Mouse (Mus musculus): Measurements from ENCODE around the gene Gm572.
A peak's percentile ranks its signal among the peaks of the same experiment; 100 is the strongest.

The Gm572 gene

GRCm38 (mm10) chr4:148643291-148644156 is at the start of gene Gm572:
Gene Gm572 (plus strand): TSS chr4:148643317.
- DNase-seq (ENCODE audit: low read depth, low spot score) = no peak

- DNase-seq (ENCODE audit: low read depth, low spot score) = no peak
These were observed 49.1 kb upstream of the Gm572 start for GRCm38 (mm10) chr4:148593996-148594395.

GRCm38 (mm10) chr4:148595916-148596315 is 47.2 kb upstream of the Gm572 start:
- no peak for DNase-seq (ENCODE audit: low read depth, low spot score)

GRCm38 (mm10) chr4:148596731-148597130 is 46.4 kb upstream of the Gm572 start:
- DNase-seq (ENCODE audit: low read depth, low spot score) = no peak

- DNase-seq (ENCODE audit: low read depth, low spot score) = no peak
These were observed 44.3 kb upstream of the Gm572 start for GRCm38 (mm10) chr4:148598826-148599225.

- DNase-seq (ENCODE audit: low read depth, low spot score) = no peak
These were observed 42.8 kb upstream of the Gm572 start for GRCm38 (mm10) chr4:148600316-148600715.

GRCm38 (mm10) chr4:148601871-148602270 is 41.2 kb upstream of the Gm572 start:
- no peak for DNase-seq (ENCODE audit: low read depth, low spot score)

- DNase-seq (ENCODE audit: low read depth, low spot score) = no peak
These were observed 40.6 kb upstream of the Gm572 start, which contains the start of gene Masp2 for GRCm38 (mm10) chr4:148602357-148603120. Gene Masp2 (plus strand): TSS chr4:148602554.

- DNase-seq (ENCODE audit: low read depth, low spot score) = no peak
These were observed 39.6 kb upstream of the Gm572 start for GRCm38 (mm10) chr4:148603376-148604139.

- DNase-seq (ENCODE audit: low read depth, low spot score) = no peak
These were observed 39.0 kb upstream of the Gm572 start for GRCm38 (mm10) chr4:148604141-148604540.

- peak; percentile 62 for DNase-seq (ENCODE audit: low read depth, low spot score)
These were observed 38.5 kb upstream of the Gm572 start for GRCm38 (mm10) chr4:148604541-148605165.

GRCm38 (mm10) chr4:148607758-148608157 is 35.4 kb upstream of the Gm572 start:
- peak; percentile 45 for DNase-seq (ENCODE audit: low read depth, low spot score)

GRCm38 (mm10) chr4:148609805-148610204 is 33.3 kb upstream of the Gm572 start:
- no peak for DNase-seq (ENCODE audit: low read depth, low spot score)

GRCm38 (mm10) chr4:148610631-148611364 is 32.3 kb upstream of the Gm572 start:
- DNase-seq (ENCODE audit: low read depth, low spot score) = no peak

GRCm38 (mm10) chr4:148612557-148612956 is 30.6 kb upstream of the Gm572 start:
- no peak for DNase-seq (ENCODE audit: low read depth, low spot score)

GRCm38 (mm10) chr4:148613738-148614137 is 29.4 kb upstream of the Gm572 start:
- no peak for DNase-seq (ENCODE audit: low read depth, low spot score)

GRCm38 (mm10) chr4:148619805-148620204 is 23.3 kb upstream of the Gm572 start:
- no peak for DNase-seq (ENCODE audit: low read depth, low spot score)

- no peak for DNase-seq (ENCODE audit: low read depth, low spot score)
These were observed 22.4 kb upstream of the Gm572 start for GRCm38 (mm10) chr4:148620718-148621117.

- no peak for DNase-seq (ENCODE audit: low read depth, low spot score)
These were observed 20.6 kb upstream of the Gm572 start for GRCm38 (mm10) chr4:148622485-148622884.

- no peak for DNase-seq (ENCODE audit: low read depth, low spot score)
These were observed 19.5 kb upstream of the Gm572 start for GRCm38 (mm10) chr4:148623609-148624008.

GRCm38 (mm10) chr4:148625010-148625409 is 18.1 kb upstream of the Gm572 start:
- DNase-seq (ENCODE audit: low read depth, low spot score) = no peak
